Mouse (Mus musculus) thymus, adult 2 months (tissue): ENCODE results near the gene Acmsd. TPM values are rescaled to one million over a fixed set of nuclear protein-coding genes. Genes with fewer than 3 reads are reported as not detected.
A peak's percentile ranks its signal among the peaks of the same experiment; 100 is the strongest.
"Not testable (repeated sequence)": the region's sequence is repeated elsewhere in the genome, so short reads cannot be mapped to it uniquely, and the experiment has no call there.

Experiments
- DNase-seq: peaks from one replicate; pipeline ENCODE4 v3.0.0; 2021
- H3K27ac ChIP-seq: fragments of 200-500 bp; 2 replicates; pipeline ENCODE4 v1.5.1; 2012; ENCODE audit warnings: low read length, control low read depth; ENCODE audit not compliant: control insufficient read depth, insufficient read depth
- H3K27me3 ChIP-seq: fragments of 200-500 bp; 2 replicates; pipeline ENCODE4 v1.6.1; 2012; ENCODE audit warnings: mild to moderate bottlenecking, low read length, moderate library complexity, mixed read lengths; ENCODE audit not compliant: control insufficient read depth, insufficient read depth
- H3K36me3 ChIP-seq: fragments of 200-500 bp; 2 replicates; pipeline ENCODE4 v1.6.1; 2012; ENCODE audit warnings: mild to moderate bottlenecking, low read length, moderate library complexity; ENCODE audit not compliant: control insufficient read depth, insufficient read depth
- H3K4me1 ChIP-seq: fragments of 200-500 bp; replicated peaks from 2 replicates; pipeline ENCODE4 v1.6.1; 2012; ENCODE audit warnings: low read length; ENCODE audit not compliant: control insufficient read depth, insufficient read depth
- H3K4me3 ChIP-seq: fragments of 200-500 bp; 2 replicates; pipeline ENCODE4 v1.5.1; 2012; ENCODE audit warnings: mild to moderate bottlenecking, low read length, control low read depth, moderate library complexity; ENCODE audit not compliant: control insufficient read depth, insufficient read depth
- CTCF ChIP-seq: fragments of 200-500 bp; IDR thresholded peaks from 2 replicates; pipeline ENCODE4 v1.5.1; 2012; ENCODE audit warnings: mild to moderate bottlenecking, control low read depth, low read length, moderate library complexity, borderline replicate concordance; ENCODE audit not compliant: control insufficient read depth, poor library complexity, insufficient read depth; ENCODE audit errors: extremely low read depth
- POLR2A ChIP-seq: fragments of 200-500 bp; IDR thresholded peaks from 2 replicates; pipeline ENCODE4 v1.6.1; 2012; ENCODE audit warnings: mild to moderate bottlenecking, low read length, control low read depth, moderate library complexity; ENCODE audit not compliant: control insufficient read depth, poor library complexity, insufficient read depth; ENCODE audit errors: extremely low read depth
- WGBS: fragments of 180-500 bp; shearing (Covaris S2); methylation state at CpG from one replicate; pipeline ENCODE4 v1.1.7; 2018; 5-methylcytosine and 5-hydroxymethylcytosine counted together
- polyA plus RNA-seq: library from polyadenylated mRNA; depleted of rRNA; stranded (reverse); fragments of >200 nt; gene quantifications from 2 replicates; pipeline ENCODE4 v1.2.3, GENCODE M21; 2012

Gene Acmsd
- polyA plus RNA-seq, 1 experiment = 0.03 TPM

- H3K27ac ChIP-seq = no peak overlapping the region
- H3K36me3 ChIP-seq = no peaks in the 10 kb centered on the region
- H3K27me3 ChIP-seq = no peaks in the 10 kb centered on the region
- TF ChIP-seq CTCF = no peak
- no peak for TF ChIP-seq POLR2A
- H3K4me3 ChIP-seq = no peak overlapping the region
- DNase-seq = no peak
- no peaks in the 10 kb centered on the region for H3K4me1 ChIP-seq
- 84% methylated on average over 4 of the region's 4 CpGs for WGBS
Observed at GRCm38 (mm10) chr1:127755806-127756205, 26.6 kb downstream of the Acmsd start.

- DNase-seq = no peak
- WGBS = 88% methylated on average over 5 of the region's 5 CpGs
- Histone ChIP-seq H3K36me3 (no peaks in the 10 kb centered on the region), H3K4me3 (no peak overlapping the region), H3K27me3 (no peaks in the 10 kb centered on the region), H3K27ac (no peak overlapping the region), H3K4me1 (no peaks in the 10 kb centered on the region)
- TF ChIP-seq CTCF = no peak
- TF ChIP-seq POLR2A = no peak
Observed at GRCm38 (mm10) chr1:127756331-127757163, 27.3 kb downstream of the Acmsd start.

DNA sequence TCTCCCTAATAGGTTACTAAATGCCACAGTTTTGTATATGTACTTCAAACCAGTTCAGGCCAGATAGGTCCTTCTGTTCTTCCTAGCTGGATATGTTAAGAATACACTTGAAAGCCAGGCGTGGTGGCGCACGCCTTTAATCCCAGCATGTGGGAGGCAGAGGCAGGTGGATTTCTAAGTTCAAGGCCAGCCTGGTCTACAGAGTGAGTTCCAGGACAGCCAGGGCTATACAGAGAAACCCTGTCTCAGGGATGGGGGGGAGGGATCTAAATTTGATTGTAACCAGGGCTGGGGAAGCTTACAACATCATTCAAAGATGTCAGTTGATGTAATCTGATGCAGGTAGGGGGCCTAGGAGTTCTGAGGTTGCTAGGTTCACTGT lies 27.9 kb downstream of the Acmsd start:
- H3K4me3 ChIP-seq, H3K4me1 ChIP-seq, H3K27me3 ChIP-seq, H3K36me3 ChIP-seq, DNase-seq, H3K27ac ChIP-seq: not testable (repeated sequence)
- WGBS = 98% methylated on average over 3 of the region's 3 CpGs

GRCm38 (mm10) chr1:127765468-127765867 lies 36.3 kb downstream of the Acmsd start:
- no peaks in the 10 kb centered on the region for H3K4me1 ChIP-seq
- 86% methylated on average over 2 of the region's 2 CpGs for WGBS
- H3K27ac ChIP-seq = no peak overlapping the region
- no peak for TF ChIP-seq CTCF
- TF ChIP-seq POLR2A = no peak
- no peaks in the 10 kb centered on the region for H3K36me3 ChIP-seq
- no peaks in the 10 kb centered on the region for H3K27me3 ChIP-seq
- no peak for DNase-seq
- H3K4me3 ChIP-seq = no peak overlapping the region

- no peaks in the 10 kb centered on the region for H3K36me3 ChIP-seq
- no peak overlapping the region for H3K4me3 ChIP-seq
- no peak for DNase-seq
- H3K4me1 ChIP-seq = no peaks in the 10 kb centered on the region
- no peaks in the 10 kb centered on the region for H3K27me3 ChIP-seq
- WGBS = 89% methylated on average over 2 of the region's 2 CpGs
- no peak overlapping the region for H3K27ac ChIP-seq
- TF ChIP-seq CTCF (no peak), POLR2A (no peak)
Observed at GRCm38 (mm10) chr1:127766741-127767140, 37.5 kb downstream of the Acmsd start.

- Histone ChIP-seq H3K4me1 (peaks cover 4% of the 10 kb centered on the region), H3K27ac (no peak overlapping the region; the same call in 1 of the 2 replicates), H3K27me3 (no peaks in the 10 kb centered on the region), H3K36me3 (no peaks in the 10 kb centered on the region), H3K4me3 (peak overlapping the region; percentile 37)
- no peak for TF ChIP-seq CTCF
- TF ChIP-seq POLR2A = no peak
- peak; percentile 21 for DNase-seq
- under 1% methylated on average over 14 of the region's 14 CpGs for WGBS
Observed at GRCm38 (mm10) chr1:127773198-127773802, 44.1 kb downstream of the Acmsd start.

DNA sequence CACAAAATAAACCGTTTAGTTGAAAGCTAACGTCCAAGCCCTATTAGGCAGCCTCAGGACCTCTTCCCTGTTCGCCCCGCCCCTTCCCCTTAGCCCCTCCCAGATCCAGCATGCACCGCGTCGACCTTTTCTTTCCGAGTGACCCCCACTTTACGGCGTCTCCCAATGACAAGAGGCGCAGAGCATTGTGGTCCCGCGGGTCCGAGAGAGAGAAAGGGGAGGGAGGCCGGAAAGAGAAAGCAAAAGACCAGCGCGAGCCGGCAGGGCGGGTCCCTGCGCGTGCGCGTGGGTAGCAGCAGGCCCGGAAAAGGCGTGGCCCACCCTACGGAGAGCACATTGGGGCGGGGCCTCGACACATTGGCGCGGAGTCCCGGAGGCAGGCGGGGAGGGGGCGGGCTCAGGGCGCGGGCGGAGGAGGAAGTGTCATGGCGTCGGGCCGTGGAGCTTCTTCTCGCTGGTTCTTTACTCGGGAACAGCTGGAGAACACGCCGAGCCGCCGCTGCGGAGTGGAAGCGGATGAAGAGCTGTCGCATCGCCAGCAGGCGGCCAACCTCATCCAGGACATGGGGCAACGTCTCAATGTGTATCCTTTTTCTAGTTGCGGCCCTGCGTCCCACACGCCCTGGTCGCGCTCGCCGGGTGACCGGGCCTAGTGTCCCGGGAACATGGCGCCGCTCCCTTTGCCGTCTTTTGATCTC lies 44.7 kb downstream of the Acmsd start, which contains the start of gene Ccnt2:
Gene Ccnt2 (plus strand): TSS at position 362 of the 698 bp plus-strand sequence.
- WGBS = under 1% methylated on average over 63 of the region's 63 CpGs
- peak; percentile 99 for DNase-seq
- Histone ChIP-seq H3K4me3 (peak within 1 kb of the TSS; percentile 80), H3K4me1 (peaks cover 4% of the 10 kb centered on the region), H3K36me3 (no peaks in the 10 kb centered on the region), H3K27ac (peak within 1 kb of the TSS; percentile 76), H3K27me3 (no peaks in the 10 kb centered on the region)
- peak; percentile 52; the same call in 1 of the 2 replicates for TF ChIP-seq POLR2A
- peak; percentile 56; the same call in 1 of the 2 replicates for TF ChIP-seq CTCF
